9 mouse cellular contexts compared by ENCODE assay signal in genomic region chr15:77215178-77215800, GRCm38 (mm10).
A peak's percentile ranks its signal among the peaks of the same experiment; 100 is the strongest.
DNase-seq lines count a peak whose midpoint lies in the region; ATAC-seq and TF ChIP-seq lines count a peak whose summit lies in the region.
"Had no signal": no experiment of that assay in that cellular context is flagged by ENCODE, and none has a peak within 500 bp of the region (broad histone marks: within the 10 kb centered on the region; RNA-seq: fewer than 3 reads in every experiment).

No protein-coding gene starts in this region.

- intact Hi-C loops in heart, postnatal 36 days (cut with DNase I) = loop anchor here (2.0 to 5.0 kb wide), 3 partner anchors 66 to 243 kb away; no protein-coding TSS in a partner anchor

- H3K36me3 ChIP-seq in E14TG2a.4 (ENCODE audit: insufficient read depth, low read length) = peaks cover 21% of the 10 kb centered on the region
- no peaks in the 10 kb centered on the region for H3K36me3 ChIP-seq in limb, embryonic 13.5 days
- H3K36me3 ChIP-seq: liver, embryonic 13.5 days had no signal

- WGBS in limb, embryonic 13.5 days = 6% methylated on average over 5 of the region's 5 CpGs

- peak overlapping the region; percentile 50 for H3K4me2 ChIP-seq in limb, embryonic 13.5 days (replicated peaks)
- H3K4me2 ChIP-seq: liver, embryonic 13.5 days had no signal

- H3K4me1 ChIP-seq in E14TG2a.4 (replicated peaks; ENCODE audit: low read depth, low read length) = peaks cover 76% of the 10 kb centered on the region
- peaks cover 42% of the 10 kb centered on the region for H3K4me1 ChIP-seq in embryonic fibroblast, embryonic 13.5 days (ENCODE audit: control insufficient read depth, insufficient read depth, low read length)
- peaks cover 70% of the 10 kb centered on the region for H3K4me1 ChIP-seq in limb, embryonic 13.5 days

- peak; percentile 55 for DNase-seq in heart, adult 18-20 months
- no peak for DNase-seq in heart, postnatal 36 days
- no peak for DNase-seq in cerebellum, adult 8-10 months
- DNase-seq in left cerebral cortex, adult 18-20 months (ENCODE audit: low spot score in 2 of 2) = no peak
- DNase-seq: liver, embryonic 13.5 days had no signal

- H3K9me3 ChIP-seq in E14TG2a.4 (ENCODE audit: low read length) = no peaks in the 10 kb centered on the region
- no peaks in the 10 kb centered on the region for H3K9me3 ChIP-seq in limb, embryonic 13.5 days
- H3K9me3 ChIP-seq: liver, embryonic 13.5 days had no signal

- 0 out of 2 replicates have a peak overlapping the region, but pooled peaks have one; percentile 19 for H3K9ac ChIP-seq in limb, embryonic 13.5 days
- H3K9ac ChIP-seq: liver, embryonic 13.5 days had no signal

- TF ChIP-seq POLR2A in embryonic fibroblast, embryonic 13.5 days (IDR thresholded peaks at IDR 0.05; ENCODE audit: low read depth, low read length) = no peak

- no peaks in the 10 kb centered on the region for H3K27me3 ChIP-seq in E14TG2a.4 (ENCODE audit: insufficient read depth, low read length)
- H3K27me3 ChIP-seq in limb, embryonic 13.5 days = no peaks in the 10 kb centered on the region
- H3K27me3 ChIP-seq: liver, embryonic 13.5 days had no signal

- TF ChIP-seq CTCF in E14TG2a.4 (conservative IDR thresholded peaks at IDR 0.05; ENCODE audit: low read length) = no peak
- TF ChIP-seq CTCF in embryonic fibroblast, embryonic 13.5 days (IDR thresholded peaks at IDR 0.05; ENCODE audit: borderline replicate concordance, insufficient read depth, low read length) = no peak

- peak; percentile 35; the same call in 1 of the 2 replicates for ATAC-seq in limb, embryonic 13.5 days (ENCODE audit: low FRiP score, low read depth)
- no peak for ATAC-seq in megakaryocyte progenitor cell, adult 5-6 weeks (replicated peaks; ENCODE audit: poor library complexity)

- H3K27ac ChIP-seq in embryonic fibroblast, embryonic 13.5 days (ENCODE audit: insufficient read depth, low read length) = peak overlapping the region; percentile 96
- peak overlapping the region; percentile 88 for H3K27ac ChIP-seq in limb, embryonic 13.5 days
- H3K27ac ChIP-seq: liver, embryonic 13.5 days had no signal

- H3K4me3 ChIP-seq in E14TG2a.4 (replicated peaks; ENCODE audit: low read length) = peak overlapping the region; percentile 41
- H3K4me3 ChIP-seq in embryonic fibroblast, embryonic 13.5 days (ENCODE audit: insufficient read depth, low read length) = no peak overlapping the region
- H3K4me3 ChIP-seq in limb, embryonic 13.5 days = no peak overlapping the region
- H3K4me3 ChIP-seq: liver, embryonic 13.5 days had no signal

Comparison
In these comparisons a context has a peak if more than half of its experiments do, and no peak if none do; other contexts are left out.
1. DNase-seq: peak in heart, adult 18-20 months (2 of 2); none in heart, postnatal 36 days (0 of 2), cerebellum, adult 8-10 months (single experiment) and left cerebral cortex, adult 18-20 months (0 of 2).